Mouse (Mus musculus): ENCODE results near the gene Disp1.

Disp1 gene

GRCm38 (mm10) chr1:183220796-183221718, at the start of gene Disp1:
Gene Disp1, minus strand, starts transcription at chr1:183221522.
- in situ Hi-C loops (cut with MboI, MseI), result loop anchor here in 1 of 2 experiments (10.0 kb wide), 1 partner anchor 1386 kb away; no protein-coding TSS in a partner anchor

- in situ Hi-C loops (cut with MboI, MseI), result no loop called here
Measured at GRCm38 (mm10) chr1:183267666-183268065, 46.3 kb upstream of the Disp1 start.

GRCm38 (mm10) chr1:183265921-183266467, 44.7 kb upstream of the Disp1 start:
- in situ Hi-C loops (cut with MboI, MseI), result no loop called here

GRCm38 (mm10) chr1:183264145-183265008, 43.1 kb upstream of the Disp1 start:
- in situ Hi-C loops (cut with MboI, MseI), result no loop called here

- in situ Hi-C loops (cut with MboI, MseI), result loop anchor here in 1 of 2 experiments (5.0 kb wide), 1 partner anchor 775 kb away; no protein-coding TSS in a partner anchor
Measured at GRCm38 (mm10) chr1:183252574-183252973, 31.3 kb upstream of the Disp1 start.

GRCm38 (mm10) chr1:183251818-183252217, 30.5 kb upstream of the Disp1 start:
- in situ Hi-C loops (cut with MboI, MseI), result loop anchor here in 1 of 2 experiments (5.0 kb wide), 1 partner anchor 775 kb away; no protein-coding TSS in a partner anchor

- in situ Hi-C loops (cut with MboI, MseI), result loop anchor here in 1 of 2 experiments (5.0 kb wide), 1 partner anchor 773 kb away; no protein-coding TSS in a partner anchor
Measured at GRCm38 (mm10) chr1:183250612-183251011, 29.3 kb upstream of the Disp1 start.

- in situ Hi-C loops (cut with MboI, MseI), result no loop called here
Measured at GRCm38 (mm10) chr1:183248144-183248543, 26.8 kb upstream of the Disp1 start.

GRCm38 (mm10) chr1:183243293-183243692, 22.0 kb upstream of the Disp1 start:
- in situ Hi-C loops (cut with MboI, MseI), result no loop called here

GRCm38 (mm10) chr1:183237901-183238300, 16.6 kb upstream of the Disp1 start:
- in situ Hi-C loops (cut with MboI, MseI), result no loop called here

GRCm38 (mm10) chr1:183236460-183236859, 15.1 kb upstream of the Disp1 start:
- in situ Hi-C loops (cut with MboI, MseI), result no loop called here

GRCm38 (mm10) chr1:183233679-183234174, 12.4 kb upstream of the Disp1 start:
- in situ Hi-C loops (cut with MboI, MseI), result no loop called here

- in situ Hi-C loops (cut with MboI, MseI), result no loop called here
Measured at GRCm38 (mm10) chr1:183232985-183233678, 11.8 kb upstream of the Disp1 start.

- in situ Hi-C loops (cut with MboI, MseI), result loop anchor here in 1 of 2 experiments (10.0 kb wide), 1 partner anchor 1393 kb away; no protein-coding TSS in a partner anchor
Measured at GRCm38 (mm10) chr1:183227469-183227868, 6.1 kb upstream of the Disp1 start.

- in situ Hi-C loops (cut with MboI, MseI), result no loop called here
Measured at GRCm38 (mm10) chr1:183219021-183219420, 2.3 kb downstream of the Disp1 start.

- in situ Hi-C loops (cut with MboI, MseI), result no loop called here
Measured at GRCm38 (mm10) chr1:183216691-183217090, 4.6 kb downstream of the Disp1 start.

GRCm38 (mm10) chr1:183215706-183216105, 5.6 kb downstream of the Disp1 start:
- in situ Hi-C loops (cut with MboI, MseI), result no loop called here

GRCm38 (mm10) chr1:183213850-183214249, 7.5 kb downstream of the Disp1 start:
- in situ Hi-C loops (cut with MboI, MseI), result no loop called here

GRCm38 (mm10) chr1:183212757-183213211, 8.5 kb downstream of the Disp1 start:
- in situ Hi-C loops (cut with MboI, MseI), result no loop called here

GRCm38 (mm10) chr1:183210115-183210514, 11.2 kb downstream of the Disp1 start:
- in situ Hi-C loops (cut with MboI, MseI), result no loop called here

- in situ Hi-C loops (cut with MboI, MseI), result no loop called here
Measured at GRCm38 (mm10) chr1:183207623-183208022, 13.7 kb downstream of the Disp1 start.

All from T-helper 17 cell (primary cell).